ENCODE assay signal across 12 mouse cellular contexts in the genomic region with DNA sequence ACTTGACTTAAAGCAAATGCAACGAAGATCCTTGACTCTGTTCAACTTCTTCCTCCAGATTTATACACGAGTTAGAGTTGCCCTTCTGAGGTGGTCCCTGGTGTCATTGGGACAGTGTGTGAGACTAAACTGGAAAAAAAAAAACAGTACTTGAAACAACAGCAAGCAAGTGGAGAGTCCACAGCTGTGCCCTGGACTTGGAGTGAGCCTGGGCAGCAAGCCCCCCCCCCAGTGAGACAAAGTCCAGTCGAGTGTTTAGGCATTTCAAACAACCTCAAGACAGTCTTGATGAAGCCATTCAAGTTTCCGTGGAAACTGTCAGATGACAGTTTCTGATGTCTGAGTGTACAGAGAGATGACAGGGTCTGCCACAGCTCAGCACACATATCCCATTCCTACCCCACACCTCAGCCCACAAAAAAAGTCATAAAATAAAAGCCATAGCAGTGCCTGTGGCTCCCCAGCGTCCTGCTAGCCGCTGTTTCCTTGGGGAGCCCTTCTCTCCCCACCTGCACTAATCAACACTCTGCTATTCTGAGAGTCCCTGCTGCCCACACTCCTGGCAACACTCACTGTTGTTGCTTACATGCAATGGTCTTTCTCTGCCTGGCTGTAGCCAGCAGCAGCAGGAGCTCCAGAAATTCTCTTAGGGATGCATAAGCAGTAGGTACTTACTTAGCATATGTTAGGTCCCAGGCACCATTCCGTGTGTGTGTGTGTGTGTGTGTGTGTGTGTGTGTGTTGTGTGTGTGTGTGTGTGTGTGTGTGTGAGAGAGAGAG.
A peak's percentile ranks its signal among the peaks of the same experiment; 100 is the strongest.
DNase-seq lines count a peak whose midpoint lies in the region; ATAC-seq and TF ChIP-seq lines count a peak whose summit lies in the region.
"Had no signal": no experiment of that assay in that cellular context is flagged by ENCODE, and none has a peak within 500 bp of the region (broad histone marks: within the 10 kb centered on the region; RNA-seq: fewer than 3 reads in every experiment).

No protein-coding gene starts in this region.

- 40% methylated on average over 7 of the region's 7 CpGs for WGBS in heart, postnatal 0 days
- WGBS in kidney, postnatal 0 days: 51% methylated on average over 7 of the region's 7 CpGs
- WGBS in limb, embryonic 11.5 days: 44% methylated on average over 7 of the region's 7 CpGs
- 67% methylated on average over 7 of the region's 7 CpGs for WGBS in midbrain, embryonic 10.5 days

- no peak for TF ChIP-seq CTCF in heart, postnatal 0 days (IDR thresholded peaks at IDR 0.05; ENCODE audit: low read depth)
- TF ChIP-seq CTCF in kidney, postnatal 0 days (IDR thresholded peaks at IDR 0.05; ENCODE audit: low read depth): no peak

- intact Hi-C loops in heart, postnatal 14 days (cut with DNase I): no loop called here

- no peak overlapping the region for H3K27ac ChIP-seq in heart, postnatal 0 days (ENCODE audit: low read depth)
- no peak overlapping the region for H3K27ac ChIP-seq in kidney, postnatal 0 days
- H3K27ac ChIP-seq in limb, embryonic 11.5 days (replicated peaks; ENCODE audit: low read depth, low read length): peak overlapping the region; percentile 36; the same call in 1 of the 2 replicates
- no peak overlapping the region for H3K27ac ChIP-seq in midbrain, embryonic 10.5 days (replicated peaks)
- H3K27ac ChIP-seq: macrophage had no signal

- H3K36me3 ChIP-seq in heart, postnatal 0 days (replicated peaks; ENCODE audit: control insufficient read depth, insufficient read depth, low read length): no peaks in the 10 kb centered on the region
- H3K36me3 ChIP-seq in kidney, postnatal 0 days (ENCODE audit: insufficient read depth, low read length): no peaks in the 10 kb centered on the region
- no peaks in the 10 kb centered on the region for H3K36me3 ChIP-seq in limb, embryonic 11.5 days (ENCODE audit: control insufficient read depth, insufficient read depth, low read length)
- H3K36me3 ChIP-seq in midbrain, embryonic 10.5 days: no peaks in the 10 kb centered on the region

- 0 out of 2 replicates have a peak, but pooled peaks cover 9% of the 10 kb centered on the region for H3K4me1 ChIP-seq in heart, postnatal 0 days (ENCODE audit: control insufficient read depth, insufficient read depth)
- no peaks in the 10 kb centered on the region for H3K4me1 ChIP-seq in kidney, postnatal 0 days (replicated peaks; ENCODE audit: insufficient read depth, low read length)
- H3K4me1 ChIP-seq in limb, embryonic 11.5 days (ENCODE audit: control insufficient read depth, insufficient read depth, low read length): peaks cover 19% of the 10 kb centered on the region
- peaks cover 5% of the 10 kb centered on the region; the same call in 1 of the 2 replicates for H3K4me1 ChIP-seq in midbrain, embryonic 10.5 days

- no peak overlapping the region for H3K4me3 ChIP-seq in heart, postnatal 0 days (ENCODE audit: low read depth, low read length)
- H3K4me3 ChIP-seq in kidney, postnatal 0 days (replicated peaks; ENCODE audit: low read depth, low read length): no peak overlapping the region
- H3K4me3 ChIP-seq in limb, embryonic 11.5 days (ENCODE audit: low read depth, low read length): no peak overlapping the region
- H3K4me3 ChIP-seq in midbrain, embryonic 10.5 days: no peak overlapping the region
- H3K4me3 ChIP-seq: erythroblast, embryonic 14.5 days had no signal

- H3K4me2 ChIP-seq in heart, postnatal 0 days (ENCODE audit: low read depth, low read length): peak overlapping the region; percentile 26; the same call in 1 of the 2 replicates
- H3K4me2 ChIP-seq in kidney, postnatal 0 days (ENCODE audit: low read length): no peak overlapping the region
- H3K4me2 ChIP-seq in limb, embryonic 11.5 days (ENCODE audit: low read depth, severe bottlenecking): no peak overlapping the region

- no peak overlapping the region for H3K9ac ChIP-seq in heart, postnatal 0 days (replicated peaks; ENCODE audit: low read depth, low read length)
- no peak overlapping the region for H3K9ac ChIP-seq in kidney, postnatal 0 days (ENCODE audit: low read depth, low read length)
- no peak overlapping the region for H3K9ac ChIP-seq in limb, embryonic 11.5 days (ENCODE audit: low read length)

- ATAC-seq in heart, postnatal 0 days (ENCODE audit: insufficient read depth, low read depth): peak; percentile 76
- ATAC-seq in kidney, postnatal 0 days (replicated peaks; ENCODE audit: low FRiP score, low read depth): peak; percentile 63; the same call in 1 of the 2 replicates
- peak; percentile 54; the same call in 1 of the 2 replicates for ATAC-seq in limb, embryonic 11.5 days (ENCODE audit: insufficient number of reproducible peaks, low FRiP score, low TSS enrichment, low read depth)
- ATAC-seq in megakaryocyte progenitor cell, adult 5-6 weeks (replicated peaks; ENCODE audit: poor library complexity): no peak
- ATAC-seq: intestine, embryonic 16.5 days had no signal

- DNase-seq in heart, postnatal 0 days (ENCODE audit: low spot score): peak; percentile 71
- DNase-seq in heart, postnatal 14 days: no peak
- DNase-seq in forelimb bud, embryonic 11.5 days (ENCODE audit: low read depth, low spot score): peak; percentile 36
- no peak for DNase-seq in kidney, postnatal 0 days (ENCODE audit: low spot score)
- DNase-seq in limb, embryonic 11.5 days (ENCODE audit: low spot score): no peak
- no peak for DNase-seq in midbrain, embryonic 10.5 days (ENCODE audit: low spot score)
- DNase-seq: cerebellum, postnatal 36 days; gastrocnemius, postnatal 36 days had no signal

- no peaks in the 10 kb centered on the region for H3K9me3 ChIP-seq in heart, postnatal 0 days (replicated peaks; ENCODE audit: control insufficient read depth, low read length)
- H3K9me3 ChIP-seq in kidney, postnatal 0 days (replicated peaks; ENCODE audit: low read length): no peaks in the 10 kb centered on the region
- no peaks in the 10 kb centered on the region for H3K9me3 ChIP-seq in limb, embryonic 11.5 days (ENCODE audit: control insufficient read depth, low read length)
- no peaks in the 10 kb centered on the region for H3K9me3 ChIP-seq in midbrain, embryonic 10.5 days (replicated peaks)

- no peaks in the 10 kb centered on the region for H3K27me3 ChIP-seq in heart, postnatal 0 days (ENCODE audit: control insufficient read depth, insufficient read depth, low read length)
- H3K27me3 ChIP-seq in kidney, postnatal 0 days (ENCODE audit: insufficient read depth, low read length): no peaks in the 10 kb centered on the region
- no peaks in the 10 kb centered on the region for H3K27me3 ChIP-seq in limb, embryonic 11.5 days (ENCODE audit: control insufficient read depth, insufficient read depth, low read length)
- no peaks in the 10 kb centered on the region for H3K27me3 ChIP-seq in midbrain, embryonic 10.5 days (ENCODE audit: low read depth, poor library complexity, severe bottlenecking)

- TF ChIP-seq EP300 in heart, postnatal 0 days (IDR thresholded peaks at IDR 0.05; ENCODE audit: low read depth): no peak

Comparison
In these comparisons a context has a peak if more than half of its experiments do, and no peak if none do; other contexts are left out.
1. DNase-seq: peak in heart, postnatal 0 days (single experiment) and forelimb bud, embryonic 11.5 days (single experiment); none in heart, postnatal 14 days (0 of 2), kidney, postnatal 0 days (single experiment), limb, embryonic 11.5 days (single experiment) and midbrain, embryonic 10.5 days (single experiment).